Mouse (Mus musculus) limb, embryonic 15.5 days (tissue): ENCODE data around the gene Btbd9. TPM values are rescaled to one million over a fixed set of nuclear protein-coding genes. Genes with fewer than 3 reads are reported as not detected.

Experiments used
- ATAC-seq: fragments of 200-750 bp; cut with Nextera tagmentation; 2 replicates; pipeline ENCODE4 v1.8.0; 2017; ENCODE audit warnings: low read depth, moderate TSS enrichment; ENCODE audit not compliant: insufficient number of reproducible peaks, low FRiP score, low TSS enrichment
- H3K27ac ChIP-seq: fragments of 300-500 bp; sonication (generic); 2 replicates; pipeline ENCODE4 v1.5.1; 2015; ENCODE audit warnings: moderate library complexity, mild to moderate bottlenecking, inconsistent platforms
- H3K27me3 ChIP-seq: fragments of 300-500 bp; sonication (generic); 2 replicates; pipeline ENCODE4 v1.6.1; 2015; ENCODE audit warnings: inconsistent platforms
- H3K36me3 ChIP-seq: fragments of 300-500 bp; sonication (generic); 2 replicates; pipeline ENCODE4 v1.6.1; 2015; ENCODE audit warnings: inconsistent platforms
- H3K4me1 ChIP-seq: fragments of 300-500 bp; sonication (generic); 2 replicates; pipeline ENCODE4 v1.6.1; 2015; ENCODE audit warnings: inconsistent platforms
- H3K4me2 ChIP-seq: fragments of 300-500 bp; sonication (generic); 2 replicates; pipeline ENCODE4 v1.6.1; 2015; ENCODE audit warnings: mild to moderate bottlenecking, inconsistent platforms
- H3K4me3 ChIP-seq: fragments of 300-500 bp; sonication (generic); 2 replicates; pipeline ENCODE4 v1.5.1; 2015; ENCODE audit warnings: mild to moderate bottlenecking, inconsistent platforms
- H3K9ac ChIP-seq: fragments of 300-500 bp; sonication (generic); 2 replicates; pipeline ENCODE4 v1.6.1; 2015; ENCODE audit warnings: inconsistent platforms
- H3K9me3 ChIP-seq: fragments of 300-500 bp; sonication (generic); 2 replicates; pipeline ENCODE4 v1.6.1; 2016; ENCODE audit warnings: inconsistent platforms
- WGBS: fragments of 180-500 bp; shearing (Covaris S2); methylation state at CpG from one replicate; pipeline ENCODE4 v1.1.7; 2015; 5-methylcytosine and 5-hydroxymethylcytosine counted together
- polyA plus RNA-seq: library from polyadenylated mRNA; unstranded; fragments of >200 nt; fragmentation: Nextera tagmentation; extraction: Ambion mirVana; gene quantifications from 2 replicates; pipeline ENCODE4 v1.2.1, GENCODE M21; 2015

Btbd9 gene
- polyA plus RNA-seq, 1 experiment from 2014 or later: 54.5 TPM

DNA sequence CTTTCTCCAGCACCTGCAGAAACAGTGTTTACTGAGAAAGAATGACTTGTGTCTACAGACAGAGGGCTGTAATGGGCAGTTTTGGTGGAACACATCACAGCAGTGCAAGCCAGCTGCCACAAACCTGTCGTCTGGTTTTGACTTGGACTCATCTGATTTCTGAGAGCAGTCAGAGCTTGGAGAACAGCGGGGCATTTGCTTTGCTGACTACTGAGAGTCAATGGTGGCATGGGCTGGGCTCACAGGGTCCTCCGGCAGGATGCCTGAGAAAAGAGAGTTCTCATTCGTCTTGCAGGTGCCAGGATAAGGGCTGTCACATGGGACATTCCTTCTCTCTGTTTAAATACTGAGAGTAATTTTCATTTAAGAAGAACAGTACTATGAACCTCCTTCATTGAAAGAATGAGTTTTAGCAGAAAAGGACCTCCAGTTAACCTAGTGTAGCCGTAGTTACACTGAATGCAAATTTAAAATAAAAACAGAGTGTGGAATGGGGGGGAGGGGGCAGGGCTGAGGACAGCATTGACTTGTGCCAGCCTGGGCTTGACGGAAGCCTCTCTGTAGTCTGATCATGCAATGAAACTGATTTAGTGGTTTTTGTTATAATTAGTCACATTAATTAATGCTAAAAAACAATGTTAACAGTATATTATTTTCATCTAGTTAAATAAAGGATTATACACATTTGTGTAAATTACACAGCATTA lies 122.0 kb downstream of the Btbd9 start:
- no peak overlapping the region for H3K27ac ChIP-seq
- H3K36me3 ChIP-seq: no peaks in the 10 kb centered on the region
- H3K4me2 ChIP-seq: no peak overlapping the region
- no peak overlapping the region for H3K4me3 ChIP-seq
- H3K9me3 ChIP-seq: no peaks in the 10 kb centered on the region
- 61% methylated on average over 6 of the region's 6 CpGs for WGBS
- 0 out of 2 replicates have a peak, but pooled peaks cover 5% of the 10 kb centered on the region for H3K4me1 ChIP-seq
- no peak overlapping the region for H3K9ac ChIP-seq
- no peaks in the 10 kb centered on the region for H3K27me3 ChIP-seq
- no peak for ATAC-seq

DNA sequence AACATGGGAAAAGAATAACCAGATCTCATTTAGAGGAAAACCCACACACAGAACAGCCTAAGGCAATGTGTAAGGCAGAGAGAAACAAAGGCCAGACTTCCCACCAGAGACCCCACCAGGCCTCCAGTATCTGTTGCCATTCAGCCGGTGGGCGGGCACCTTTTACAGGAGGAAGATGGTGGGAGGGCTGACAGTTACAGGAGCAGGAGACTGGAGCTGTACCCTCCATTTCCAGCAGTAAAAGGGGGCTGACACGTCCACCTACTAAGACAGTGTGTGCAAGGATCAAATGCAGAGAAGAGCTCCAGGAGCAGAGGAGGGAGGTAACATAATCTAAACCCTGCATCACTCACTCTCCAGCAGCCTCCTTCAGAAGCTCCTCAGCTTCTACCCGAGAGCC lies 123.0 kb downstream of the Btbd9 start:
- no peak for ATAC-seq
- Histone ChIP-seq H3K4me1 (0 out of 2 replicates have a peak, but pooled peaks cover 2% of the 10 kb centered on the region), H3K27me3 (no peaks in the 10 kb centered on the region), H3K9me3 (no peaks in the 10 kb centered on the region), H3K4me2 (no peak overlapping the region), H3K27ac (no peak overlapping the region), H3K9ac (no peak overlapping the region), H3K36me3 (no peaks in the 10 kb centered on the region), H3K4me3 (no peak overlapping the region)
- WGBS: 45% methylated on average over 4 of the region's 4 CpGs

DNA sequence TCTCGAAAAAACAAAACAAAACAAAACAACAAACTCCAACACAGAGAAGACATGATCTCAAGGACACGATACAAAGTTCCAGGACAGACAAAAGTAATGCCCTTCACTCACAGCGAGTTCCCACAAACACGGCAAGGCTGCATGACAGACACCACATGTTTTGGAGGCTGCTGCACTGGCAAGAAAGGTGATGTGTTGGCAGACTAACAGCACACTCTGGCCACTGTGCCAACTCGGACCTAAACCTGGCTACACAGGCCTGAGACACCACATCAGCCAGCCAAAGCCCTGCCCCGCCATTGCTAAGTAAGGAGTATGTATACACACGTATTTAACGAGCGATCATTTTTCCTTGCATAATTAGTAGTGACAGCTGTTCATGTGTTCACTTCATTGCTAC lies 123.9 kb downstream of the Btbd9 start:
- Histone ChIP-seq H3K4me1 (no peaks in the 10 kb centered on the region), H3K27me3 (no peaks in the 10 kb centered on the region), H3K27ac (no peak overlapping the region), H3K9ac (no peak overlapping the region), H3K4me2 (no peak overlapping the region), H3K4me3 (no peak overlapping the region), H3K36me3 (no peaks in the 10 kb centered on the region), H3K9me3 (no peaks in the 10 kb centered on the region)
- ATAC-seq: no peak
- 85% methylated on average over 9 of the region's 9 CpGs for WGBS

DNA sequence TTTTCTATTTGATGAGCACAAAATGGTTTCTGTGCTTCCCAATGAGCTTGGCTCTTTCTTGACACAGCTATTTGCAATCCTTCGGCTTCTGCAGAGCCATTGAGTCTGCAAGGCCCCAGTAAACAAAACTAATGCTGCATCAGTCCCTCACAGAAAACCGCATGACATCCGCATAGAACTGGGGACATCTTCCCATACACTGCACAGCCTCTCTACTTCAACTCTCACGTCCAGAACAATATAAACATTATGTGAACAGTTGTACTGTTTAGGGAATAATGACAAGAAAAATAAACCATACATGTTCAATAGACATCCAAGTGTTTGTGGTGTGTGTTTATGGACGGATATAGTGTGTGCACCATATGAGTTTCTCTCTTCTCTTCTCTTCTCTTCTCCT lies 127.7 kb downstream of the Btbd9 start:
- no peak for ATAC-seq
- no peaks in the 10 kb centered on the region for H3K9me3 ChIP-seq
- H3K9ac ChIP-seq: no peak overlapping the region
- H3K36me3 ChIP-seq: no peaks in the 10 kb centered on the region
- no peaks in the 10 kb centered on the region for H3K4me1 ChIP-seq
- H3K27ac ChIP-seq: no peak overlapping the region
- 92% methylated on average over 5 of the region's 5 CpGs for WGBS
- H3K27me3 ChIP-seq: no peaks in the 10 kb centered on the region
- H3K4me2 ChIP-seq: no peak overlapping the region
- H3K4me3 ChIP-seq: no peak overlapping the region

- 86% methylated on average over 3 of the region's 3 CpGs for WGBS
- no peak for ATAC-seq
- H3K36me3 ChIP-seq: no peaks in the 10 kb centered on the region
- no peak overlapping the region for H3K4me2 ChIP-seq
- H3K9me3 ChIP-seq: no peaks in the 10 kb centered on the region
- no peak overlapping the region for H3K9ac ChIP-seq
- H3K4me1 ChIP-seq: no peaks in the 10 kb centered on the region
- no peaks in the 10 kb centered on the region for H3K27me3 ChIP-seq
- no peak overlapping the region for H3K27ac ChIP-seq
- no peak overlapping the region for H3K4me3 ChIP-seq
These were observed 130.4 kb downstream of the Btbd9 start for GRCm38 (mm10) chr17:30445805-30446441.

GRCm38 (mm10) chr17:30439702-30440101 lies 136.6 kb downstream of the Btbd9 start:
- Histone ChIP-seq H3K36me3 (no peaks in the 10 kb centered on the region), H3K9ac (no peak overlapping the region), H3K4me2 (no peak overlapping the region), H3K27me3 (no peaks in the 10 kb centered on the region), H3K9me3 (no peaks in the 10 kb centered on the region), H3K4me3 (no peak overlapping the region), H3K27ac (no peak overlapping the region), H3K4me1 (0 out of 2 replicates have a peak, but pooled peaks cover 2% of the 10 kb centered on the region)
- no peak for ATAC-seq
- 76% methylated on average over 3 of the region's 3 CpGs for WGBS

DNA sequence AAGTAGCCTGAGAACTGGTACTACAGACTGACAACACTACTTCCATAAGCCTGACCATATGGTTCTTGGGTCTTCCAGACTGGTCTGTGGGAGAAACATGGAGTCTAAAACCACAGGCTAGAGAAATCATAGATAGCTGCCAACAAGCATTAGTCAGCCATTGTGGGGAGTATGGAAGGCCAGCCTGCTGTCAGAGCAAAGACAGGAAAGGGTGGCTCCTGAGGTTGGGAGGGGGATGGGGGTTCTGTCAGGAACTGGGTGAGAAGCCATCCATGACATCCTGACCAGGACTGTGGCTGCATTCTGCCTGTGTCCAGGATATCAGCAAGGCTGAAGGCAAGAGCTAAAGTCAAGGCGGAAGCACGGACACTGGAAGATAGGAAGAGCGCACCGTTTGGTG lies 137.5 kb downstream of the Btbd9 start:
- Histone ChIP-seq H3K27ac (no peak overlapping the region), H3K4me3 (no peak overlapping the region), H3K4me2 (no peak overlapping the region), H3K27me3 (no peaks in the 10 kb centered on the region), H3K9me3 (no peaks in the 10 kb centered on the region), H3K36me3 (no peaks in the 10 kb centered on the region), H3K4me1 (0 out of 2 replicates have a peak, but pooled peaks cover 2% of the 10 kb centered on the region), H3K9ac (no peak overlapping the region)
- 93% methylated on average over 4 of the region's 4 CpGs for WGBS
- no peak for ATAC-seq

GRCm38 (mm10) chr17:30436021-30436461 lies 140.2 kb downstream of the Btbd9 start:
- Histone ChIP-seq H3K9ac (no peak overlapping the region), H3K4me2 (no peak overlapping the region), H3K4me3 (no peak overlapping the region), H3K4me1 (0 out of 2 replicates have a peak, but pooled peaks cover 2% of the 10 kb centered on the region), H3K9me3 (no peaks in the 10 kb centered on the region), H3K36me3 (no peaks in the 10 kb centered on the region), H3K27ac (no peak overlapping the region), H3K27me3 (no peaks in the 10 kb centered on the region)
- 70% methylated on average over 5 of the region's 5 CpGs for WGBS
- ATAC-seq: no peak

DNA sequence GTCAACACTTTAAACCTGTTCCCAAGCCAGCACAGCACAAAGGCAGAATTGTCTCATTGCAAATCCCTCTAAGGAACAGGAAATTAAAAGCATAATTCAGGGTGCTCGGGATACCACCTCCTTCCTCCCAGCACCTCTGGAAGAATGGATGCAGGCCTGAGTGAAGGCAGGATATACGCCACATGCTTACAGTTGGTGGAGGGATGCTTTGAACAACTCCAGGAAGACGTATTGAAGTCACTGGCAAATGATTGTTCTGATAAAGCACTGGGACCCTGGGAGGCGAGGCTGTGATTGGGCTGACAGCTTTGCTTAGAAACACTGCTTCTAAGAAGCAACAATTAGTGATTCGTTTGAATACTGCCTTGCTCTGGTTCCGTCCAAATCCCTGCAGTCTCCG lies 140.8 kb downstream of the Btbd9 start:
- no peak overlapping the region for H3K9ac ChIP-seq
- ATAC-seq: no peak
- H3K27me3 ChIP-seq: no peaks in the 10 kb centered on the region
- WGBS: 58% methylated on average over 7 of the region's 7 CpGs
- 0 out of 2 replicates have a peak, but pooled peaks cover 2% of the 10 kb centered on the region for H3K4me1 ChIP-seq
- no peak overlapping the region for H3K4me2 ChIP-seq
- no peaks in the 10 kb centered on the region for H3K36me3 ChIP-seq
- no peaks in the 10 kb centered on the region for H3K9me3 ChIP-seq
- no peak overlapping the region for H3K4me3 ChIP-seq
- H3K27ac ChIP-seq: no peak overlapping the region

DNA sequence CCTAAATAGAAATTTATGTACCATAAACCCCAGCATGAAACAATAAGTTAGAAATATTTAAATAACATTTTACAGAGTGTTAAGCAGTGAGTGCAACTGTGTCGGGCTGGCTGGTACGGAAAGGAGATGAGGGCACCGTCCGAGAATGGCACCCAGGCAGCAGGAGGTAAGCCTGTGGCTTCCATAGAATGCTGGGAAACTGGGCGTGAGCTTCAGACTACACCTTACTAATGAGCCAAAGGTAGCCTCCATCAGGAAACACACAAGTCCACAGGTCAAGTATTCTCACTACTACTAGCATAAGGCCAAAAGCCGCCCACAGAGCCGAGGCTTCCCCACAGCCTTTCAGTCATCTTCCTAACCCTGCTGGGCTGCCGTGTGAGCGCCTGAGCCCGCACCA lies 144.2 kb downstream of the Btbd9 start:
- Histone ChIP-seq H3K9me3 (no peaks in the 10 kb centered on the region), H3K9ac (no peak overlapping the region), H3K27ac (no peak overlapping the region), H3K36me3 (no peaks in the 10 kb centered on the region), H3K4me1 (0 out of 2 replicates have a peak, but pooled peaks cover 2% of the 10 kb centered on the region), H3K4me2 (no peak overlapping the region), H3K27me3 (no peaks in the 10 kb centered on the region), H3K4me3 (no peak overlapping the region)
- ATAC-seq: no peak
- 84% methylated on average over 10 of the region's 10 CpGs for WGBS

DNA sequence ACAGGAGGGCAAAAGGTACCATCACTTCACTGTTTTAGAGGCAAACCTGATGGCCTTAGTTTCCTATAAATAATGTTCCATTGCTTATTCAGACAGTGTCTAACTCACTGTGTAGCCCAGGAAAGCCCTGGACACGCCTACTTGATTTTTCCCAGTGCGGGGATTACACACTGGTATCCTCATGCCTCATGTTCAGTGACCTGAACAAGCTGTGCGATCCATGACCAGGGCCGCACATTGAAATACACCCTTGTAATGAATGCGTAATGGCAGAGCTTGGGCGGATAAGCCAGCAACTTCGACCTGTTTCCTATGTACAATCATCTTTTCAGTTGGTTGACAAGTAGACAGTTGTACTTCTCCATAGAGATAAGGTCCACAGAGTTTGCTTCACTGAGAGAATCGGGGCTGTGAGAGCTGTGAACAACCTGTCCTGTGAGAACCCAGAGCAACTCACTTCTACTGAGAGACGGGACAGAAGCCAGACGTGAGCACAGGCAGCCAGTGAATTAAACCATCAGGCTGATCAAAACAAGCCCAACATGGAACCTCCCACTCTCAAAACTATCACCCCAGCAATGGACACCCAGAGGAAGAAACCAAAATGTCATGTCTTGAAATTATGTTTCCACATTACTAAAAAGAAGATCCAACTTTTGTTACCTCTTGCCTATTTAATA lies 145.2 kb downstream of the Btbd9 start:
- ATAC-seq: no peak
- WGBS: 86% methylated on average over 10 of the region's 10 CpGs
- no peaks in the 10 kb centered on the region for H3K36me3 ChIP-seq

DNA sequence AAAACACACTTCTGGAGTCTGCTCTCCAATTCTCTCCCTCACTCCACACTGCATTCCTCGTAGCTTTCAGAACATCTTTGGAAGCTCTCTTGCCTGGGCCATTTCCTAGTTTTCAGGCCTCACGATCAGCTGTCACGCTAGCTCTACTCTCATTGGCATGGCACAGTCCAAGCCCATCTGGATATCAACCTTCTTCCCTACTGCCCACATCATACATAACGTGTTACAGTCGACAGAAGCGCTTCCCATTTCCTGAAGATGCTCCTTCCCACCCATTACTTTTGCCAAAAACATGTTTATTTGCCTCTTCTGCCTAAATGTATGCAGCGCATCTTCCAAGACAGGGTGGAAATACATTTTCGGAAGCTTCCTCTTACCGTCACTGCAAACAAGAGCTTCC lies 147.6 kb downstream of the Btbd9 start:
- H3K27ac ChIP-seq: no peak overlapping the region
- 95% methylated on average over 9 of the region's 9 CpGs for WGBS
- H3K4me3 ChIP-seq: no peak overlapping the region
- H3K4me2 ChIP-seq: no peak overlapping the region
- no peaks in the 10 kb centered on the region for H3K36me3 ChIP-seq
- no peaks in the 10 kb centered on the region for H3K9me3 ChIP-seq
- no peak for ATAC-seq
- H3K9ac ChIP-seq: no peak overlapping the region
- no peaks in the 10 kb centered on the region for H3K4me1 ChIP-seq
- no peaks in the 10 kb centered on the region for H3K27me3 ChIP-seq

More for the DNA sequence above, 145.2 kb downstream of the Btbd9 start:
- H3K4me2 ChIP-seq: no peak overlapping the region
- H3K27me3 ChIP-seq: no peaks in the 10 kb centered on the region
- H3K9me3 ChIP-seq: no peaks in the 10 kb centered on the region
- H3K4me3 ChIP-seq: no peak overlapping the region
- H3K27ac ChIP-seq: no peak overlapping the region
- 0 out of 2 replicates have a peak, but pooled peaks cover 1% of the 10 kb centered on the region for H3K4me1 ChIP-seq
- no peak overlapping the region for H3K9ac ChIP-seq
